Mouse (Mus musculus) left cerebral cortex, adult 9 months (tissue): ENCODE measurements around the gene Nlgn2.

Experiments used
- DNase-seq, 2 experiments: peaks; one replicate each; pipeline ENCODE4 v3.0.0; 2022; ENCODE audit warnings: low spot score in 2 of 2

Nlgn2 gene

GRCm38 (mm10) chr11:69837604-69837951, at the start of gene Nlgn2:
TSS of gene Nlgn2 (minus strand) at chr11:69837784.
- no peak for DNase-seq

- DNase-seq: no peak
These were observed 49.5 kb upstream of the Nlgn2 start for GRCm38 (mm10) chr11:69886907-69887635.

- DNase-seq: no peak
These were observed 47.1 kb upstream of the Nlgn2 start for GRCm38 (mm10) chr11:69884663-69885062.

GRCm38 (mm10) chr11:69884240-69884639, 46.7 kb upstream of the Nlgn2 start:
- DNase-seq: no peak

- DNase-seq: no peak
These were observed 46.1 kb upstream of the Nlgn2 start for GRCm38 (mm10) chr11:69883527-69884151.

GRCm38 (mm10) chr11:69883066-69883465, 45.5 kb upstream of the Nlgn2 start:
- no peak for DNase-seq

- no peak for DNase-seq
These were observed 44.4 kb upstream of the Nlgn2 start for GRCm38 (mm10) chr11:69881787-69882670.

- peak in 1 of 2 experiments; percentile 73 for DNase-seq
These were observed 43.4 kb upstream of the Nlgn2 start, which contains the start of gene Kctd11 for GRCm38 (mm10) chr11:69880853-69881603. TSS of gene Kctd11 (minus strand) at chr11:69881406.

GRCm38 (mm10) chr11:69880506-69880852, 42.9 kb upstream of the Nlgn2 start:
- peak in 1 of 2 experiments; percentile 41 for DNase-seq

- no peak for DNase-seq
These were observed 42.1 kb upstream of the Nlgn2 start for GRCm38 (mm10) chr11:69879711-69880110.

GRCm38 (mm10) chr11:69878952-69879351, 41.4 kb upstream of the Nlgn2 start:
- no peak for DNase-seq

- DNase-seq: no peak
These were observed 40.8 kb upstream of the Nlgn2 start for GRCm38 (mm10) chr11:69878399-69878798.

- DNase-seq: no peak
These were observed 40.3 kb upstream of the Nlgn2 start, which contains the start of gene Tmem95 for GRCm38 (mm10) chr11:69877878-69878277. TSS of gene Tmem95 (minus strand) at chr11:69878018.

GRCm38 (mm10) chr11:69876867-69877266, 39.3 kb upstream of the Nlgn2 start:
- DNase-seq: peak in 1 of 2 experiments; percentile 78

GRCm38 (mm10) chr11:69876186-69876585, 38.6 kb upstream of the Nlgn2 start:
- DNase-seq: peak in 1 of 2 experiments; percentile 31

- DNase-seq: no peak
These were observed 34.9 kb upstream of the Nlgn2 start for GRCm38 (mm10) chr11:69872451-69872850.

GRCm38 (mm10) chr11:69871822-69872221, 34.2 kb upstream of the Nlgn2 start:
- no peak for DNase-seq

GRCm38 (mm10) chr11:69870289-69871069, 32.9 kb upstream of the Nlgn2 start:
- no peak for DNase-seq

GRCm38 (mm10) chr11:69867335-69867734, 29.8 kb upstream of the Nlgn2 start:
- DNase-seq: no peak

GRCm38 (mm10) chr11:69865561-69865960, 28.0 kb upstream of the Nlgn2 start:
- DNase-seq: no peak
